Mouse (Mus musculus): ENCODE results near the gene Slc29a4.

Slc29a4 gene

GRCm38 (mm10) chr5:142739941-142740340 is 47.6 kb downstream of the Slc29a4 start:
- no peak for DNase-seq (ENCODE audit: low spot score)

- no peak for DNase-seq (ENCODE audit: low spot score)
Observed at GRCm38 (mm10) chr5:142747026-142747629, 54.8 kb downstream of the Slc29a4 start.

GRCm38 (mm10) chr5:142750173-142750572 is 57.9 kb downstream of the Slc29a4 start:
- no peak for DNase-seq (ENCODE audit: low spot score)

- no peak for DNase-seq (ENCODE audit: low spot score)
Observed at GRCm38 (mm10) chr5:142752241-142752640, 59.9 kb downstream of the Slc29a4 start.

GRCm38 (mm10) chr5:142759786-142760185 is 67.5 kb downstream of the Slc29a4 start:
- peak; percentile 52 for DNase-seq (ENCODE audit: low spot score)

- DNase-seq (ENCODE audit: low spot score) = peak; percentile 51
Observed at GRCm38 (mm10) chr5:142761326-142761983, 69.1 kb downstream of the Slc29a4 start.

- no peak for DNase-seq (ENCODE audit: low spot score)
Observed at GRCm38 (mm10) chr5:142762082-142762807, 69.9 kb downstream of the Slc29a4 start.

- peak; percentile 62 for DNase-seq (ENCODE audit: low spot score)
Observed at GRCm38 (mm10) chr5:142764306-142764705, 72.0 kb downstream of the Slc29a4 start.

- peak; percentile 53 for DNase-seq (ENCODE audit: low spot score)
Observed at GRCm38 (mm10) chr5:142764889-142765288, 72.6 kb downstream of the Slc29a4 start.

- no peak for DNase-seq (ENCODE audit: low spot score)
Observed at GRCm38 (mm10) chr5:142766708-142767107, 74.4 kb downstream of the Slc29a4 start.

GRCm38 (mm10) chr5:142767937-142768336 is 75.6 kb downstream of the Slc29a4 start:
- DNase-seq (ENCODE audit: low spot score) = peak; percentile 69

- DNase-seq (ENCODE audit: low spot score) = no peak
Observed at GRCm38 (mm10) chr5:142768352-142769267, 76.3 kb downstream of the Slc29a4 start.

- no peak for DNase-seq (ENCODE audit: low spot score)
Observed at GRCm38 (mm10) chr5:142769641-142770040, 77.3 kb downstream of the Slc29a4 start.

GRCm38 (mm10) chr5:142771034-142771433 is 78.7 kb downstream of the Slc29a4 start:
- DNase-seq (ENCODE audit: low spot score) = no peak

- peak; percentile 51 for DNase-seq (ENCODE audit: low spot score)
Observed at GRCm38 (mm10) chr5:142771964-142772363, 79.7 kb downstream of the Slc29a4 start.
